Mouse (Mus musculus) myocyte (in vitro differentiated cells): ENCODE measurements around the gene Ctsf.

Experiments
- E2F4 ChIP-seq: IDR thresholded peaks from one replicate; pipeline ENCODE4 v1.6.1; 2011; ENCODE audit warnings: mild to moderate bottlenecking, control low read depth, moderate library complexity; ENCODE audit not compliant: insufficient read depth
- MYOD1 ChIP-seq, 3 experiments: IDR thresholded peaks; one replicate each; pipeline ENCODE4 v1.6.1; 2011; ENCODE audit warnings: control low read depth in 2 of 3, low read depth in 2 of 3, mild to moderate bottlenecking in 2 of 3, moderate library complexity in 1 of 3; ENCODE audit not compliant: insufficient read length in 2 of 3, control insufficient read depth in 1 of 3
- POLR2A ChIP-seq: IDR thresholded peaks from one replicate; pipeline ENCODE4 v1.6.1; 2011; ENCODE audit warnings: low read depth, mild to moderate bottlenecking, control low read depth, moderate library complexity; ENCODE audit not compliant: insufficient read length
- SRF ChIP-seq: IDR thresholded peaks from one replicate; pipeline ENCODE4 v1.6.1; 2011; ENCODE audit warnings: low read depth; ENCODE audit not compliant: control insufficient read depth, insufficient read length
- USF1 ChIP-seq: IDR thresholded peaks from one replicate; pipeline ENCODE4 v1.6.1; 2011; ENCODE audit warnings: low read depth, mild to moderate bottlenecking, control low read depth, moderate library complexity

DNA sequence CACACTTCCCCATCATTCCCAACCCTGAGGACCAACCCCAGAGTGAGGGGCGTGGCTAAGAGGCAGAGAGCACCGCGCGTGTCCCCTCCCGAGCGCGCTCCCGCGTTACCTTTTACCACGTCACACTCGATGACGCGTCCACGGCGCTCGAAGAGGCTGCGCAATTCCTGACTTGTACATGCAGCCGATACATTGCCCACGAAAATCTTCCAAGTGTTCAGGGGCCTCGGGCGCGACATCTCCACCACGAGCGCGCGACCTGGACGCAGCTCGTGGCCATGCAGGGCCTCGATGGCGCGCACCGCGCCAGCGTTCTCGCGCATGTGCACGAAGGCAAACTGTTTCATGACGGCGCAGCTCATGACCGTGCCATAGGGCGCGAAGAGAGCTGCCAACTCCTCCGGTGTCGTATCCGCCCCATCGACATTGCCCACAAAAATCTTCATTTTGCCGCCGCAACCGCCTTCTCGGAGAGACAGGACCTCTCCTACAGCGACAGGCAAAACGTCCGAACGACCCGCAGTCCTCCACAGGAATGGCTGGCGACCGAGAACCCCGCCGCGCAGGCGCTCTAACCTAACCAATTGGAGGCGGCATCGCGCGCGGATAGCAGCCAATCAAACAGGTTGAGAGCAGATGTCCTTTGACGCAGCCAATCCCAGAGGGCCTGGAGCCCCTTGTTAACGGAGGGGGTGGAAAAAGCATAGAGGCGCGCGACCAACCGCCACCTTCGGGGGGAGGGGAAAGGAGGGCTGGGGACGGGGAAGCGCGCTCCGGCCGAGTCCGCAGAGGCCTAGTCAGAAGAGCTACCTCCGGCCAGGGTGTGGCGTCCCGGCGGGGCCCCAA, 43.6 kb upstream of the Ctsf start, which contains the start of the genes Gm21992 and Rbm14:
- no peak for TF ChIP-seq E2F4
- TF ChIP-seq POLR2A, result peak; percentile 89
- no peak for TF ChIP-seq USF1
- no peak for TF ChIP-seq MYOD1 (IDR thresholded peaks at IDR 0.05; ENCODE audit: control insufficient read depth in 1 of 3, insufficient read length in 2 of 3, low read depth in 2 of 3)
- no peak for TF ChIP-seq SRF
